Mouse (Mus musculus): Measurements from ENCODE around the gene Nos1.

Nos1 gene

GRCm38 (mm10) chr5:118005728-118006127 is 224.9 kb downstream of the Nos1 start:
- DNase-seq = peak; percentile 48 to 66

GRCm38 (mm10) chr5:118008344-118008743 is 227.5 kb downstream of the Nos1 start:
- DNase-seq = no peak

Data from kidney, adult 8-10 months (tissue).